Mouse (Mus musculus) B cell, adult 67 days (primary cell): ENCODE measurements around the gene Serpina1d. TPM values are rescaled to one million over a fixed set of nuclear protein-coding genes. Genes with fewer than 3 reads are reported as not detected.

Experiments
- total RNA-seq, 2 experiments: library from RNA; stranded (reverse); gene quantifications; 4 replicates each; pipeline ENCODE4 v1.2.4; 2023

Serpina1d gene
- total RNA-seq, result not detected

GRCm38 (mm10) chr12:103773246-103773851 lies at the start of gene Serpina1d:
Serpina1d (minus strand) TSS chr12:103773592.

Other genes with a start within 250 kb of the Serpina1d start
- under 1 TPM in 1 of 2 experiments, not detected in 1; 0.26 TPM for gene Ppp4r4, start 241.3 kb downstream of the Serpina1d start, total RNA-seq
- not detected for gene Serpina10, start 142.1 kb downstream of the Serpina1d start, total RNA-seq
- not detected for gene Serpina6, start 116.4 kb downstream of the Serpina1d start, total RNA-seq
- gene Serpina16, start 97.5 kb downstream of the Serpina1d start, total RNA-seq, result not detected
- gene Serpina1f, start 78.1 kb downstream of the Serpina1d start, total RNA-seq, result not detected
- gene Serpina1b, start 56.8 kb upstream of the Serpina1d start, total RNA-seq, result not detected
- not detected for gene Serpina1a, start 90.0 kb upstream of the Serpina1d start, total RNA-seq
- not detected for gene Serpina1c, start 131.3 kb upstream of the Serpina1d start, total RNA-seq
- not detected for gene Serpina1e, start 185.4 kb upstream of the Serpina1d start, total RNA-seq
- gene Serpina11, start 216.4 kb upstream of the Serpina1d start, total RNA-seq, result not detected
- gene Serpina9, start 240.2 kb upstream of the Serpina1d start, total RNA-seq, result not detected